Mouse (Mus musculus) retina, postnatal 7 days (tissue): ENCODE results near the gene Barhl2.
A peak's percentile ranks its signal among the peaks of the same experiment; 100 is the strongest.

Experiments used
- DNase-seq: peaks from one replicate; pipeline ENCODE4 v3.0.0-alpha.2; 2012; ENCODE audit warnings: low read depth, low spot score

Gene Barhl2

DNA sequence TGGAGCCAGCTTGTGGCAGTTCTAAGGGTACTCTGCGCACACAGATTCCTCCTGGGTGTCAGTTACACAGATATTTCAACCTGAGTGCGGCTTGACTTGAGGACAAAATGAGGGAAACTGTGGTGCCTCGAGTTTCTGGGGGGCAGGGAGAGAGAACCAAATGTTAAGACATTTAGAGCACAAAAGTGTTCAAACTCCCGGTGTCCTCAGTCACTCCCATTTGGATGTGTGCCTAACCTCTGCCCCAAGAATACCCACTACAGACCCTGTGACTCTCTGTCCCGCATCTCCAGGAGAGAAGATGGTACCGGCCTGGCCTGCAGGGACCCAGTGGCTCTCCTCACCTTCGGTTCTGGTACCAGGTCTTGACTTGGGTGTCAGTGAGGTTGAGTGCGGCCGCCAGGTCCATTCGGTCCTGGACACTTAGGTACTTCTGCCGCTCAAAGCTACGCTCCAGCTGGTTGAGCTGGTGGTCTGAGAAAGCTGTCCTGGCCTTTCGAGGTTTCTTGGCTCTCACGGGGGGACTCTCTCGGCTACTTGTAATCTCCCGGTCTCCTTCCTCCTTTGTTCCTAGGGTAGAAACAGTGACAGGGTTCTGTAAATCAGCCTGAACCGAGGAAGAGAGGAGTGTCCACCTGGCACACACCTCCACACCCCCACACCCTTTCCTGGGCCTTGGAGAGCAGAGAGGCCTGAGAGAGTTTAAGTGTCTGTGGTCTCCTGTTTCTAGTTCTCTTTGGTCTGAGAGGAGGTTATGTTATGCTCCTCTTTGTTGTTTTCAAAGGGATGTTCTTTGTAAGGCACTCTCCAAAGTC is 2.7 kb downstream of the Barhl2 start:
- no peak for DNase-seq

DNA sequence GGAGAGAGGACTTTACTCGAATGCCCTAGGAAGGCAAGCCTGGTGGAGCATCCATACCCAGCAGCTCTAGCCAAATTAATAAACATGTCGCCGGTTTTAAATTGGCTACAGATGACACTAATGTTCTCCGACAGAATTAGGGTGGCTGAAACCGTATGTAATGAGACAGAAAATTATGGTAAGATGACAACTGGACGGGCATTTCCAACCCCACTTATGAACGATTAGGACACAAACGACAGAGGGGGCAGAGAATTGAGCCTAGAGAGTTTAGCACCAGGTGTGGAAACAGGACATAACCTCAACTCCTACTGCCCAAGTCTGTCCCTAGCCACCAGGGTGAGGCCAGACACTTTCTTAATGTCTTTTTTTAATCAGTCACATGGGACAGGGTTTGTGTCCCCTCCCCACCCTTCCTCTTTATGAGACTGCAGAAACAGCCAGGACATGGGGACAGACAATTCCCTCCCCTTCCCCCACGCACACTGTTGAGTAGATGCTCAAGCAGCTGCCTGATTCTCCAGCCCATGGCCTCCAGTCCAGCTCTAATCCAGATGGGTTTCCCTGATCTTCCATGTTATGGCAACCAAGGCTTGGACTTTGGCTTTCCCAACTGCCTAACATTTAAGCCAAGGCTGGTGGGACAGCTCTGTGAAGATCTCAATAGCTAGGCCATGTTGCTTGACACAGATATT is 3.4 kb downstream of the Barhl2 start:
- no peak for DNase-seq

DNA sequence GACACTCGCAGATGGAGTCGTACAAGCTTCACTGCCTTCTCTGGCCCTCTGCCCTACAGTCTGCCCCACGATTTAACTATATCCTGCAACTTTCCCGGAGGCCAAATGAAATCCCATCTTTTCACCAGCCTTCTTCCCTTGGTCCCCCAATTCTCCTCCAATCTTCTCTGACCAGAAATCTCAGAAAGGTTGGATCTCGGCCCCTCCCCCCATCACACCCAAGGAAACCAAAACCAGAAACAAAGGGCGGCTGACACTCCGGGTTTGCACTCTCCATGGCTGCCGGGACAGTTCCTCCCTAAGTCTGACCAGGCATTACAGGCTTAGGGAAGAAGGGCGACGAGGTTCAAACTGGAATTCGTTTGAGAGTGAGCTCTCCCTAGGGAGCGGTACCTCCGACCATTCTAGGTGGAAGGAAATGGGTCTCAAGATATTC is 4.1 kb downstream of the Barhl2 start:
- DNase-seq = no peak

GRCm38 (mm10) chr5:106453181-106453885 is 4.6 kb downstream of the Barhl2 start:
- DNase-seq = no peak

- DNase-seq = no peak
These were observed 5.3 kb downstream of the Barhl2 start for GRCm38 (mm10) chr5:106452686-106453085.

DNA sequence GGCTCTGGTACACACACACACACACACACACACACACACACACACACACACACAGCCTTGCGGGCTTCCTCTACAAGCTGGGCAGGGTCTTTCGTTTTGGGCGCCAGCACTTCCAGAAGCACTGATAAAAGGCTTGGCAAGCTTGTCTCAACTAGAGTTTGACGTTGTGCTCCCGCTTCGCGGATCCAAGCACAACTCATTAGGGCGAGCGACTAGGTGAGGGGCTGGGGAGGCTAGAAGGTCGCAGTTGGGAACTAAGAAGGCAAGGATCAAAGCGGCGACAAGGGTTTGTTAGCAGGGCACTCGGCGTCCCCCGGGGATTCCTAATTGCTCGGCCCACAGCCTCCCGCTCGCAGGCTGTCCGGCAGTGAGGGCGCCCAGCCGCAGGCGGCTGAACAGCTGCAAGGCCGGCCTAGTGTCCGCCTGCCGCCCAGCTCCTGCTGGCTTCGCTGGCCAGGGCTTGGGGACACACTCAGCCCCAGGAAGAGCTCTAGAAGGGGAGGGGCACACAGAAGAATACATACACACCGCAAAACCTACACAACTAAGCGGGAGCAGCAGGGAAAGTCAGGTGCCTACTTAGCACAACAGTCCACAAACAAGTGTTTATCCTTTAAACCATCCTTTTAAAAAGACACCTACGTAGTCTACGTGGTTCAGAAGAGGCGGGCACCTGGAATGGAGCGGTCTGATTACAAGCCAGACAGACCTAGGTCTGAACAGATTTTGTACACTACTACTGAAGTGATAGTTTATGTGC is 6.1 kb downstream of the Barhl2 start:
- DNase-seq = no peak

GRCm38 (mm10) chr5:106450426-106451160 is 7.4 kb downstream of the Barhl2 start:
- DNase-seq = no peak

DNA sequence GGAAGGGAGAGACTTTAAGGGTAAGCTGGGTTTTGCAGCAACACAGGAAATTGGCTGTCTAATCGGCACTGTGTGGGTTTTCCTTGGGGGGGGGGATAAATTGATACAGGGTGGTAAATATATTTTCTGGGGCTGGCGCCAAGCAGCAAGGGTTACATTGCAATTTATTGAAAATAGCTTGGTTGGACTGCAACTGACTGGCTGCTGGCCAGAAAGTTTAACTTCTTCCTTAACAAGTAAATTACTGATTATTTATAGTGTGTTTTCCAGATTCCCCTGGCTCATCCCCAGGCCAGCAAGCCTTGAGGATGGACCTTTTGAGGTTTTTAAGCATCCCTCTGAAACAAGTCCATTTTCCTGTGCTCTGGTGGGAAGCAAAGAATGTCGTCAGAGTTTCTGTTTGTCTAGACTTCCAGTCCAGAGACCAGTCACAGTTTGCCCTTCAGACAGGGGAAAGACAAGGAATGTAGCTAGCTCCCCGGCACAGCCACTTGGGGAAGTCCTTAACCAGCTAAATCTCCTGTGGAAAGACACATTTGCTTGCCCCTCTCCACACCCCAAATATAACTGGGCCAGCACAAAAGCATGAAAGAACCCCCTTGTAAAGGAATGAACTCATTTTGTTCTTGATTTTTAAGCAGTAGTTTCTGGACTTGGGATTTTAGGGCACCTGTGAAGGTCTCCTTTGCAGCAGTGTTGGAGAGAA is 8.1 kb downstream of the Barhl2 start:
- DNase-seq = no peak

GRCm38 (mm10) chr5:106448798-106449125 is 9.2 kb downstream of the Barhl2 start:
- DNase-seq = no peak

- DNase-seq = no peak
These were observed 9.8 kb downstream of the Barhl2 start for GRCm38 (mm10) chr5:106447951-106448797.

GRCm38 (mm10) chr5:106447091-106447820 is 10.7 kb downstream of the Barhl2 start:
- DNase-seq = no peak

DNA sequence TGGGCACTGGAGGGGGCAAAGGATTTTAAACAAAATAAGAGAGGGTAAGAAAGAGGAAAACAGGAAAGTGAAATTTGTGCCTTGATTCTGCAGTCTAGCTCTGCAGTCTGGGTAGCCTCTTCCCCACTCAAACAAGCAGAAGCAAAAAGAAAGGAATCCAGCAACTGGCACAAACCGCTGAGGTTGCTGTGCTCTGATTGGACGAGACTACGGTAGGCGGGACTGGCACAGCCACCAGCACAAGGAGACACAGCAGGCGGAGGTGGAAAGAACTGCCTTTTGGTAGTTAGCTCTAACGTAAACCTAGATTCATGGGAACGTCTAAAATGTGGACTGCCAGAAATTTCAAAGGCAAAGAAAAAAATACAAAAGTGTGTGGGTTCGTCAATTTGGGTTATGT is 11.4 kb downstream of the Barhl2 start:
- no peak for DNase-seq

GRCm38 (mm10) chr5:106445681-106446080 is 12.3 kb downstream of the Barhl2 start:
- DNase-seq = no peak

- DNase-seq = no peak
These were observed 19.1 kb downstream of the Barhl2 start for GRCm38 (mm10) chr5:106438916-106439315.

GRCm38 (mm10) chr5:106426069-106426468 is 31.9 kb downstream of the Barhl2 start:
- DNase-seq = no peak

- no peak for DNase-seq
These were observed 37.1 kb downstream of the Barhl2 start for GRCm38 (mm10) chr5:106420871-106421270.

GRCm38 (mm10) chr5:106420370-106420769 is 37.6 kb downstream of the Barhl2 start:
- no peak for DNase-seq

- peak; percentile 21 for DNase-seq
These were observed 40.8 kb downstream of the Barhl2 start for GRCm38 (mm10) chr5:106417210-106417609.

GRCm38 (mm10) chr5:106416550-106416949 is 41.4 kb downstream of the Barhl2 start:
- DNase-seq = no peak
